Mouse (Mus musculus) kidney, adult 9 months (tissue): ENCODE data around the gene AC124108.1.

Source experiments
- DNase-seq: peaks from one replicate; pipeline ENCODE4 v3.0.0; 2022

AC124108.1 gene

GRCm38 (mm10) chr1:132202771-132203170 is 11.5 kb downstream of the AC124108.1 start:
- DNase-seq, result no peak

GRCm38 (mm10) chr1:132205958-132206357 is 14.7 kb downstream of the AC124108.1 start:
- no peak for DNase-seq

GRCm38 (mm10) chr1:132206828-132207227 is 15.6 kb downstream of the AC124108.1 start:
- no peak for DNase-seq

GRCm38 (mm10) chr1:132208154-132208553 is 16.9 kb downstream of the AC124108.1 start:
- no peak for DNase-seq

GRCm38 (mm10) chr1:132209400-132209799 is 18.1 kb downstream of the AC124108.1 start:
- no peak for DNase-seq

GRCm38 (mm10) chr1:132210922-132211321 is 19.7 kb downstream of the AC124108.1 start:
- DNase-seq, result peak; percentile 45

GRCm38 (mm10) chr1:132211672-132212071 is 20.4 kb downstream of the AC124108.1 start:
- no peak for DNase-seq

- peak; percentile 65 for DNase-seq
Measured at GRCm38 (mm10) chr1:132212218-132212617, 21.0 kb downstream of the AC124108.1 start.

- no peak for DNase-seq
Measured at GRCm38 (mm10) chr1:132213076-132213475, 21.8 kb downstream of the AC124108.1 start.

GRCm38 (mm10) chr1:132216276-132216675 is 25.0 kb downstream of the AC124108.1 start:
- no peak for DNase-seq

GRCm38 (mm10) chr1:132221627-132222026 is 30.4 kb downstream of the AC124108.1 start:
- no peak for DNase-seq

- no peak for DNase-seq
Measured at GRCm38 (mm10) chr1:132222166-132222565, 30.9 kb downstream of the AC124108.1 start.

- DNase-seq, result no peak
Measured at GRCm38 (mm10) chr1:132226297-132227080, 35.2 kb downstream of the AC124108.1 start.

GRCm38 (mm10) chr1:132229667-132230066 is 38.4 kb downstream of the AC124108.1 start, which contains the start of gene Gm10188:
Gm10188 (minus strand) TSS chr1:132229767.
- no peak for DNase-seq

GRCm38 (mm10) chr1:132231470-132232274 is 40.4 kb downstream of the AC124108.1 start:
- DNase-seq, result no peak

- peak; percentile 47 for DNase-seq
Measured at GRCm38 (mm10) chr1:132233566-132233965, 42.3 kb downstream of the AC124108.1 start.

- DNase-seq, result no peak
Measured at GRCm38 (mm10) chr1:132234757-132235273, 43.6 kb downstream of the AC124108.1 start.

GRCm38 (mm10) chr1:132237585-132238159 is 46.4 kb downstream of the AC124108.1 start:
- DNase-seq, result peak; percentile 71

- DNase-seq, result no peak
Measured at GRCm38 (mm10) chr1:132245010-132245409, 53.8 kb downstream of the AC124108.1 start.

- no peak for DNase-seq
Measured at GRCm38 (mm10) chr1:132246137-132246536, 54.9 kb downstream of the AC124108.1 start.

GRCm38 (mm10) chr1:132246641-132247040 is 55.4 kb downstream of the AC124108.1 start:
- DNase-seq, result peak; percentile 77

GRCm38 (mm10) chr1:132254467-132254866 is 63.2 kb downstream of the AC124108.1 start:
- DNase-seq, result no peak
